Mouse (Mus musculus) liver, embryonic 13.5 days (tissue): ENCODE data around the gene Hacd1. TPM values are rescaled to one million over a fixed set of nuclear protein-coding genes. Genes with fewer than 3 reads are reported as not detected.

Source experiments
- ATAC-seq: fragments of 200-750 bp; cut with Nextera tagmentation; 2 replicates; pipeline ENCODE4 v1.8.0; 2017; ENCODE audit warnings: low read depth, mild to moderate bottlenecking, moderate number of reproducible peaks, moderate library complexity
- DNase-seq: peaks from one replicate; pipeline ENCODE4 v3.0.0; 2022
- H3K27ac ChIP-seq: fragments of 300-500 bp; sonication (generic); 2 replicates; pipeline ENCODE4 v1.5.1; 2015; ENCODE audit warnings: moderate library complexity, mild to moderate bottlenecking, inconsistent platforms
- H3K27me3 ChIP-seq: fragments of 300-500 bp; sonication (generic); 2 replicates; pipeline ENCODE4 v1.6.1; 2015; ENCODE audit warnings: mild to moderate bottlenecking, inconsistent platforms
- H3K36me3 ChIP-seq: fragments of 300-500 bp; sonication (generic); 2 replicates; pipeline ENCODE4 v1.6.1; 2015; ENCODE audit warnings: mild to moderate bottlenecking, inconsistent platforms
- H3K4me1 ChIP-seq: fragments of 300-500 bp; sonication (generic); replicated peaks from 2 replicates; pipeline ENCODE4 v1.6.1; 2015; ENCODE audit warnings: inconsistent platforms
- H3K4me2 ChIP-seq: fragments of 300-500 bp; sonication (generic); 2 replicates; pipeline ENCODE4 v1.6.1; 2015; ENCODE audit warnings: inconsistent platforms, mild to moderate bottlenecking, moderate library complexity
- H3K4me3 ChIP-seq: fragments of 300-500 bp; sonication (generic); replicated peaks from 2 replicates; pipeline ENCODE4 v1.5.1; 2015; ENCODE audit warnings: mild to moderate bottlenecking, inconsistent platforms
- H3K9ac ChIP-seq: fragments of 300-500 bp; sonication (generic); 2 replicates; pipeline ENCODE4 v1.6.1; 2015; ENCODE audit warnings: mild to moderate bottlenecking, inconsistent platforms
- H3K9me3 ChIP-seq: fragments of 300-500 bp; sonication (generic); replicated peaks from 2 replicates; pipeline ENCODE4 v1.6.1; 2016; ENCODE audit warnings: inconsistent platforms
- WGBS: fragments of 180-500 bp; shearing (Covaris S2); methylation state at CpG from one replicate; pipeline ENCODE4 v1.1.7; 2015; ENCODE audit not compliant: insufficient replicate concordance; 5-methylcytosine and 5-hydroxymethylcytosine counted together
- polyA plus RNA-seq: library from polyadenylated mRNA; unstranded; fragments of >200 nt; fragmentation: Nextera tagmentation; extraction: Ambion mirVana; gene quantifications from 2 replicates; pipeline ENCODE4 v1.2.1, GENCODE M21; 2015

Hacd1 gene
- polyA plus RNA-seq, 1 experiment from 2014 or later = 65.4 TPM

- no peak for ATAC-seq
- 50% methylated on average over 2 of the region's 2 CpGs for WGBS
Measured at GRCm38 (mm10) chr2:14065704-14066650, 10.0 kb upstream of the Hacd1 start.

GRCm38 (mm10) chr2:14055168-14055565, 768 bp downstream of the Hacd1 start:
- H3K4me1 ChIP-seq = peaks cover 22% of the 10 kb centered on the region
- H3K9me3 ChIP-seq = no peaks in the 10 kb centered on the region
- DNase-seq (peak; percentile 43), ATAC-seq (peak; percentile 85)
- H3K9ac ChIP-seq = peak overlapping the region; percentile 83
- under 1% methylated on average over 51 of the region's 58 CpGs for WGBS
- H3K27ac ChIP-seq = peak overlapping the region; percentile 81
- H3K4me2 ChIP-seq = peak overlapping the region; percentile 91
- no peaks in the 10 kb centered on the region for H3K36me3 ChIP-seq
- peak overlapping the region; percentile 76 for H3K4me3 ChIP-seq
- H3K27me3 ChIP-seq = no peaks in the 10 kb centered on the region

More at GRCm38 (mm10) chr2:14065704-14066650, 10.0 kb upstream of the Hacd1 start:
- DNase-seq = no peak
- no peaks in the 10 kb centered on the region for H3K36me3 ChIP-seq
- no peaks in the 10 kb centered on the region for H3K9me3 ChIP-seq
- H3K4me2 ChIP-seq = no peak overlapping the region
- no peaks in the 10 kb centered on the region for H3K27me3 ChIP-seq
- peaks cover 15% of the 10 kb centered on the region for H3K4me1 ChIP-seq
- H3K4me3 ChIP-seq = no peak overlapping the region
- no peak overlapping the region for H3K27ac ChIP-seq
- no peak overlapping the region for H3K9ac ChIP-seq

- DNase-seq (no peak), ATAC-seq (peak; percentile 62)
- Histone ChIP-seq H3K9me3 (no peaks in the 10 kb centered on the region), H3K9ac (peak overlapping the region; percentile 83), H3K36me3 (no peaks in the 10 kb centered on the region), H3K4me2 (peak overlapping the region; percentile 91), H3K27ac (peak overlapping the region; percentile 81), H3K4me3 (peak overlapping the region; percentile 76), H3K4me1 (peaks cover 22% of the 10 kb centered on the region), H3K27me3 (no peaks in the 10 kb centered on the region)
- 3% methylated on average over 6 of the region's 6 CpGs for WGBS
Measured at GRCm38 (mm10) chr2:14054716-14055115, 1.2 kb downstream of the Hacd1 start.

DNA sequence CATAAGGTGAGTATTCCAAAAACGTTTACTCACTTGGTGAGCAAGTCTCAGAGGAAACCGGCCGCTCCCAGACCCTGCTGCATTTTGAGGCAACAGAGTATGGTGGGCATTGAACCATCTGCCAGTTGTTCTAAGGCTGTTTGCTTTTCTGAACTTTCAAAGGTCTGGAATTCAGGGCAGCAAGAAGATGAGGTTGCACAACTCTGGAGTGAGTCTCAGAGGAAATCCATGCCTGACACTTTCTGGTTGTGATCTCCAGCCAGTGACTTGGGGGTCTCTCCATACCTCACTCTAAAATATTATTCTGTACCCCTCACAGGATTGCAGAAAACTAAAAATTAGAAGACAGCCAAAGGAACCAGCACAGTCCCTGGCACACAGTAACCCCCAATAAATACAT, 1.8 kb downstream of the Hacd1 start:
- Histone ChIP-seq H3K9ac (no peak overlapping the region; the same call in 1 of the 2 replicates), H3K27ac (no peak overlapping the region), H3K36me3 (no peaks in the 10 kb centered on the region), H3K9me3 (no peaks in the 10 kb centered on the region), H3K27me3 (no peaks in the 10 kb centered on the region), H3K4me3 (peak overlapping the region; percentile 76; the same call in 1 of the 2 replicates), H3K4me1 (peaks cover 22% of the 10 kb centered on the region), H3K4me2 (peak overlapping the region; percentile 91)
- 66% methylated on average over 3 of the region's 3 CpGs for WGBS
- ATAC-seq (no peak), DNase-seq (no peak)

GRCm38 (mm10) chr2:14053618-14054017, 2.3 kb downstream of the Hacd1 start:
- 72% methylated on average over 3 of the region's 3 CpGs for WGBS
- Histone ChIP-seq H3K4me2 (peak overlapping the region; percentile 91; the same call in 1 of the 2 replicates), H3K4me1 (peaks cover 28% of the 10 kb centered on the region), H3K27ac (no peak overlapping the region), H3K36me3 (no peaks in the 10 kb centered on the region), H3K9ac (no peak overlapping the region), H3K4me3 (no peak overlapping the region), H3K9me3 (no peaks in the 10 kb centered on the region), H3K27me3 (no peaks in the 10 kb centered on the region)
- DNase-seq = no peak
- ATAC-seq = no peak

DNA sequence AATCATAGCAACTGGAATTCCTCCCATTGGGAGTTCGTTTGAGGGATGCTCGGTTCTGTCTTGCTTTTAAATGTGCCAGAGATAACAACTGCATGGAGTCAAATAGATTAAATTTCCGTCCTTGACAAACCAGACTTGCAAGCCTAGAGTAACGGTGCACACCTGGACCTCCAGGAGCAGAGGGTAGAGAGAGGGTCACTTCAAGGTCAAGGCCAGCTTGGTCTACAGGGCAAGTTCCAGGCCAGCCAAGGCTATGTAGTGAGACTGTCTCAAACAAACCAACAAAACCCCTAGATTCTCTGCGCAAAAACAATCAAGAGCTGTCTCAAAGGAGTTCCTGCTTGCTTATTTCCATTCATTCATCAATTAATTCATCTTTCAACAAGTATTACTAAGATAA, 7.1 kb downstream of the Hacd1 start:
- H3K9ac ChIP-seq = no peak overlapping the region
- peaks cover 11% of the 10 kb centered on the region for H3K4me1 ChIP-seq
- H3K27ac ChIP-seq = no peak overlapping the region
- ATAC-seq = no peak; the same call in 1 of the 2 replicates
- no peak for DNase-seq
- H3K27me3 ChIP-seq = no peaks in the 10 kb centered on the region
- no peaks in the 10 kb centered on the region for H3K9me3 ChIP-seq
- WGBS = 59% methylated on average over 5 of the region's 5 CpGs
- H3K4me3 ChIP-seq = no peak overlapping the region
- no peak overlapping the region for H3K4me2 ChIP-seq
- no peaks in the 10 kb centered on the region for H3K36me3 ChIP-seq

DNA sequence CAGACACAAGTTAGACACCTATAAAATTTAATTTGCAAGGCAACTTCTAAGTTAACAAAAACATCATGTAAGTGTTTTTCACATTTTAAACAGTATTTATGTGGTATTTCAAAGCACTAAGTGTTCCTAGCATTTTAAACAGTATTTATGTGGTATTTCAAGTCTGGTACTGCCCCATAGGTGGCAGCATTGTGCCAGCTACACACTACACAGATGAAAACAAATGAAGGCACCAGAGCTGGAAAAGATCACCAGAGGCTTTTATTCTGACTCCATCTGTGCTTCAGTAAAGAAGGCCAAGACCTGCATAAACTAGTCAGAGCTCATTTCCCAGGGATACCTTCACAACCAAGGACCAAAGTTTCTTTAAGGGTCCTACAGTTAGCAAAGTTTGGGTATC, 7.6 kb downstream of the Hacd1 start:
- peak; percentile 63 for ATAC-seq

GRCm38 (mm10) chr2:14043577-14044170, 12.3 kb downstream of the Hacd1 start:
- no peaks in the 10 kb centered on the region for H3K9me3 ChIP-seq
- no peak overlapping the region for H3K4me2 ChIP-seq
- H3K9ac ChIP-seq = no peak overlapping the region
- DNase-seq (no peak), ATAC-seq (no peak)
- H3K4me3 ChIP-seq = no peak overlapping the region
- no peak overlapping the region for H3K27ac ChIP-seq
- H3K36me3 ChIP-seq = peaks cover 26% of the 10 kb centered on the region
- 72% methylated on average over 9 of the region's 9 CpGs for WGBS
- H3K27me3 ChIP-seq = no peaks in the 10 kb centered on the region
- H3K4me1 ChIP-seq = peaks cover 7% of the 10 kb centered on the region

More for the DNA sequence above, 7.6 kb downstream of the Hacd1 start:
- Histone ChIP-seq H3K9me3 (no peaks in the 10 kb centered on the region), H3K4me2 (no peak overlapping the region), H3K36me3 (no peaks in the 10 kb centered on the region), H3K4me3 (no peak overlapping the region), H3K9ac (no peak overlapping the region), H3K27me3 (no peaks in the 10 kb centered on the region), H3K4me1 (peaks cover 7% of the 10 kb centered on the region), H3K27ac (no peak overlapping the region)
- DNase-seq = peak; percentile 22

GRCm38 (mm10) chr2:14043011-14043410, 12.9 kb downstream of the Hacd1 start:
- ATAC-seq (no peak), DNase-seq (no peak)
- Histone ChIP-seq H3K9me3 (no peaks in the 10 kb centered on the region), H3K4me2 (no peak overlapping the region), H3K27ac (no peak overlapping the region), H3K9ac (no peak overlapping the region), H3K36me3 (peaks cover 26% of the 10 kb centered on the region), H3K27me3 (no peaks in the 10 kb centered on the region), H3K4me1 (peaks cover 6% of the 10 kb centered on the region), H3K4me3 (no peak overlapping the region)
- 76% methylated on average over 3 of the region's 3 CpGs for WGBS

GRCm38 (mm10) chr2:14041249-14041648, 14.7 kb downstream of the Hacd1 start:
- H3K4me3 ChIP-seq = no peak overlapping the region
- ATAC-seq = no peak
- no peaks in the 10 kb centered on the region for H3K9me3 ChIP-seq
- H3K9ac ChIP-seq = no peak overlapping the region
- H3K4me1 ChIP-seq = peaks cover 6% of the 10 kb centered on the region
- 96% methylated on average over 2 of the region's 2 CpGs for WGBS
- DNase-seq = no peak
- H3K4me2 ChIP-seq = no peak overlapping the region
- peaks cover 29% of the 10 kb centered on the region for H3K36me3 ChIP-seq
- H3K27ac ChIP-seq = no peak overlapping the region
- H3K27me3 ChIP-seq = no peaks in the 10 kb centered on the region

DNA sequence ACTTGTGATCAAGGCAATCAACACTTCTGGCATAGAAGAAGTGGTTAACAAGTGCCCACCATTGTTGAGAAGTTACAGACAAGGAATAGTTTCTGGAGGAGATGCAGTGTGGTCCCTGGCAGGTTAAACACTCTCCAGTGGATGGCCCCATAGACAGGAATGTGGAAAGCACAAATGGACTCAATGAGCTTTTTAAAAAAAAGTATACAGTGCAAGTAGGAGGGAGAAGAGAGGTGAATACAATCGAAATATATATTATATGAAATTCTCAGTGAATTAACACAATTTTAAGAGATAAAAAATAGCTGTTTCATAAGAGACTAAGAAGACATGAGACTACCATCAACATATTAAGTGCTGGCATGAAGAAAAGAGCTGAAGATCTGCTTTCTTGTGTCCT, 36.7 kb downstream of the Hacd1 start:
- Histone ChIP-seq H3K4me2 (no peak overlapping the region), H3K27ac (no peak overlapping the region), H3K27me3 (no peaks in the 10 kb centered on the region), H3K36me3 (no peaks in the 10 kb centered on the region), H3K9ac (no peak overlapping the region), H3K4me3 (no peak overlapping the region), H3K4me1 (no peaks in the 10 kb centered on the region), H3K9me3 (no peaks in the 10 kb centered on the region)
- no peak for ATAC-seq
- DNase-seq = no peak
- WGBS = 76% methylated on average over 1 of the region's 1 CpGs
